Mouse (Mus musculus) G1E (cell line): ENCODE results near the gene Bloc1s1.

Experiments
- CTCF ChIP-seq: IDR thresholded peaks from 2 replicates; pipeline ENCODE4 v1.5.1; 2012; ENCODE audit warnings: low read depth, low read length, inconsistent platforms, mixed read lengths
- TAL1 ChIP-seq: conservative IDR thresholded peaks from 2 replicates; pipeline ENCODE4 v1.6.1; 2012; ENCODE audit warnings: low read depth, low read length, inconsistent platforms, mixed read lengths

- TF ChIP-seq CTCF (no peak), TAL1 (no peak)
Measured at GRCm38 (mm10) chr10:128958340-128958739, 34.5 kb upstream of the Bloc1s1 start.
